Mouse (Mus musculus) ES-Bruce4 (cell line): ENCODE measurements around the gene Scgb1a1.
A peak's percentile ranks its signal among the peaks of the same experiment; 100 is the strongest.

Experiments used
- CTCF ChIP-seq: IDR thresholded peaks from one replicate; pipeline ENCODE4 v1.8.1; 2011; ENCODE audit warnings: low read depth, low read length
- EP300 ChIP-seq: IDR thresholded peaks from 2 replicates; pipeline ENCODE4 v1.6.1; 2011; ENCODE audit warnings: low read depth, low read length; ENCODE audit not compliant: insufficient read depth
- POLR2A ChIP-seq: IDR thresholded peaks from one replicate; pipeline ENCODE4 v1.8.1; 2011; ENCODE audit warnings: low read length; ENCODE audit not compliant: insufficient read depth

DNA sequence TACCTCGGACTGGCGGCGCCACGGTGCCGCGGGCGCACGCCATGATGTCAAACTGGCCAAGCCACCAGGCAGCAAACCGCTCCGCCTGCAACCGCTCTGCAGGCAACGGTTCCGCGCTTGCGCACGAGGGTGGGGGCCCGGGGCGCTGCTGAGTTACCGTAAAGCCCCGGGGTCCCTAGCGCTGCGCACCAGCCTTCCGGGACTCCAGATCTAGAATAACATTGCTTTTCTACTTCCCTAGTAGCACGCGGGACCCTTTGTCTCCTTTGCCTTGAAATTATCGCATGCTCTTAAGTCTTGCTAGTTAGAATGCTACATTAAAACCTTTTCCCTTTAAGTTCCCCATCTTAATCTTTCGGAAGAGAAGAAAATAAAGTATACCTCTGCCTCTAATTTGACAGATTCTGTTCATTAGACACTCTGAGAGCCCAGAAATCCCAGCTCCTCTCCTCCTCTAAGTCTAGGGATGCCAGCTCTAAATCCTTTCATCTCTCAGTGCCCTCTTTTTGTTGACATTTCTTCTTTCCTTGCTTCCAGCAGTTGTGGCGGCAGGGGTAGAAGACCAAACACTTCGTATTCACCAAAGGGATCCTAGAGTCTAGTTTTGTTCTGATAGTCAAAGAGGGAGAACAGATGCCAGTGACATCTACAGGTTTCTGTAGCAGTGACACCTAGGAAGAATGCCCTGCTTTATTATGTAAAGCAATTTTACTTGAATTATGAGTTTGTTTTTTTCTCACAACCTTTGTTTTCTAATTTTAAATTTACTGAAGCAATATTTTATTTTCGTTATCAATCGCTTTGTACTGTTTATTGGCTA, 48.0 kb upstream of the Scgb1a1 start, which contains the start of gene Asrgl1:
- TF ChIP-seq CTCF (no peak), EP300 (0 out of 2 replicates have a peak, but pooled peaks have one; percentile 17), POLR2A (peak; percentile 86)
